Mouse (Mus musculus) embryonic fibroblast, embryonic 13.5 days (primary cell): ENCODE data around the gene Dsn1.

Source experiments
- CTCF ChIP-seq: IDR thresholded peaks from 2 replicates; pipeline ENCODE4 v1.5.1; 2011; ENCODE audit warnings: mild to moderate bottlenecking, control low read depth, low read length, moderate library complexity, borderline replicate concordance; ENCODE audit not compliant: insufficient read depth
- POLR2A ChIP-seq: IDR thresholded peaks from 2 replicates; pipeline ENCODE4 v1.6.1; 2011; ENCODE audit warnings: low read depth, mild to moderate bottlenecking, control low read depth, low read length, moderate library complexity

- TF ChIP-seq POLR2A (no peak), CTCF (no peak)
These were observed 50.6 kb downstream of the Dsn1 start for GRCm38 (mm10) chr2:156956306-156956705.
